ENCODE assay signal across 9 mouse cellular contexts in the genomic region with DNA sequence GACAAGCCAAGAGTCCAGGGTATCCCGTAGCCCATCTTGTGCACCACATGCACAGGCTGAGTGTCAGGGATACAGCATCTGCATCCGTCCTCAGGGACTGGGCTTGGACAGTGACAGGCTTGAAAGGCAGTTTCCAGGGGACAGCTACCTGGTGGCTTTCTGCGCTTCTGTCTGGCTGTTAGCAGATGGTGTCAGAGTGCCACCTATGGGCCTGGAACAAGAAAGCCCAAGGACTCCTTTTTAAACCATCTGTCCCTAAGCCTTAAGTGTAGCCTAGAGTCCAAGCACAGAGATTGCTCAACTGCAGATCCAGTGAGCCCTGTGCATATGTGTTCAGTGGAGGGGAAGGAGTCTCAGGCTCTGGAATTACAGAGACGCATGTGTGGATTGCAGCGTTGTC.
A peak's percentile ranks its signal among the peaks of the same experiment; 100 is the strongest.
DNase-seq lines count a peak whose midpoint lies in the region; ATAC-seq and TF ChIP-seq lines count a peak whose summit lies in the region.
"Had no signal": no experiment of that assay in that cellular context is flagged by ENCODE, and none has a peak within 500 bp of the region (broad histone marks: within the 10 kb centered on the region; RNA-seq: fewer than 3 reads in every experiment).

No protein-coding gene starts in this region.

- no peak overlapping the region for H3K4me2 ChIP-seq in intestine, postnatal 0 days (replicated peaks; ENCODE audit: low read depth)
- no peak overlapping the region for H3K4me2 ChIP-seq in midbrain, embryonic 13.5 days (replicated peaks)
- H3K4me2 ChIP-seq: embryonic facial prominence, embryonic 13.5 days had no signal

- no peak overlapping the region for H3K9ac ChIP-seq in intestine, postnatal 0 days (ENCODE audit: low read depth, low read length)
- no peak overlapping the region for H3K9ac ChIP-seq in midbrain, embryonic 13.5 days (replicated peaks)
- H3K9ac ChIP-seq: embryonic facial prominence, embryonic 13.5 days had no signal

- 46% methylated on average over 5 of the region's 5 CpGs for WGBS in forebrain, embryonic 10.5 days
- 61% methylated on average over 5 of the region's 5 CpGs for WGBS in intestine, postnatal 0 days
- 36% methylated on average over 5 of the region's 5 CpGs for WGBS in midbrain, embryonic 13.5 days

- H3K27ac ChIP-seq in forebrain, embryonic 10.5 days = no peak overlapping the region
- H3K27ac ChIP-seq in intestine, postnatal 0 days (ENCODE audit: low read depth, low read length) = no peak overlapping the region
- no peak overlapping the region for H3K27ac ChIP-seq in midbrain, embryonic 13.5 days
- H3K27ac ChIP-seq: embryonic facial prominence, embryonic 13.5 days had no signal

- peak; percentile 14 for DNase-seq in ovary, postnatal 36 days (ENCODE audit: low spot score)
- DNase-seq in ovary, postnatal 10 days (ENCODE audit: low spot score) = no peak
- peak; percentile 91 for DNase-seq in brain, adult 2 months (ENCODE audit: low read depth, low spot score)
- DNase-seq in forebrain, embryonic 10.5 days (ENCODE audit: extremely low spot score, low spot score) = peak; percentile 54
- DNase-seq in gastrocnemius, adult 8-10 months (ENCODE audit: low spot score in 2 of 2) = no peak

- peaks cover 98% of the 10 kb centered on the region for H3K27me3 ChIP-seq in forebrain, embryonic 10.5 days (ENCODE audit: poor library complexity, severe bottlenecking)
- no peaks in the 10 kb centered on the region for H3K27me3 ChIP-seq in intestine, postnatal 0 days (replicated peaks; ENCODE audit: control insufficient read depth, insufficient read depth, low read length)
- H3K27me3 ChIP-seq in midbrain, embryonic 13.5 days = peaks cover 70% of the 10 kb centered on the region
- H3K27me3 ChIP-seq: embryonic facial prominence, embryonic 13.5 days had no signal

- H3K4me1 ChIP-seq in forebrain, embryonic 10.5 days = peaks cover 15% of the 10 kb centered on the region
- H3K4me1 ChIP-seq in intestine, postnatal 0 days (replicated peaks; ENCODE audit: control insufficient read depth, insufficient read depth, low read length) = no peaks in the 10 kb centered on the region
- peaks cover 16% of the 10 kb centered on the region for H3K4me1 ChIP-seq in midbrain, embryonic 13.5 days (replicated peaks)
- H3K4me1 ChIP-seq: embryonic facial prominence, embryonic 13.5 days had no signal

- peak; percentile 81 for TF ChIP-seq CTCF in intestine, postnatal 0 days (IDR thresholded peaks at IDR 0.05; ENCODE audit: low read depth)

- ATAC-seq in intestine, postnatal 0 days = no peak
- ATAC-seq in midbrain, embryonic 13.5 days = peak; percentile 67
- ATAC-seq in erythroblast, adult 5-6 weeks (replicated peaks; ENCODE audit: low FRiP score, poor library complexity, severe bottlenecking) = no peak

- H3K36me3 ChIP-seq in forebrain, embryonic 10.5 days (replicated peaks) = no peaks in the 10 kb centered on the region
- no peaks in the 10 kb centered on the region for H3K36me3 ChIP-seq in intestine, postnatal 0 days (ENCODE audit: control insufficient read depth, insufficient read depth)
- no peaks in the 10 kb centered on the region for H3K36me3 ChIP-seq in midbrain, embryonic 13.5 days

- H3K9me3 ChIP-seq in forebrain, embryonic 10.5 days = no peaks in the 10 kb centered on the region
- H3K9me3 ChIP-seq in intestine, postnatal 0 days (ENCODE audit: control insufficient read depth) = no peaks in the 10 kb centered on the region
- H3K9me3 ChIP-seq in midbrain, embryonic 13.5 days = no peaks in the 10 kb centered on the region
- H3K9me3 ChIP-seq: embryonic facial prominence, embryonic 13.5 days had no signal

- no peak overlapping the region for H3K4me3 ChIP-seq in forebrain, embryonic 10.5 days
- H3K4me3 ChIP-seq in intestine, postnatal 0 days (ENCODE audit: low read depth, low read length) = no peak overlapping the region
- H3K4me3 ChIP-seq in midbrain, embryonic 13.5 days (replicated peaks) = no peak overlapping the region
- H3K4me3 ChIP-seq: embryonic facial prominence, embryonic 13.5 days had no signal

Comparison
In these comparisons a context has a peak if more than half of its experiments do, and no peak if none do; other contexts are left out.
1. DNase-seq: peak in ovary, postnatal 36 days (single experiment), brain, adult 2 months (single experiment) and forebrain, embryonic 10.5 days (single experiment); none in ovary, postnatal 10 days (single experiment) and gastrocnemius, adult 8-10 months (0 of 2).